Mouse (Mus musculus): ENCODE measurements at regions not wholly inside any gene's neighbourhood (a gene's known extent, or its start where the extent isn't known, plus 50 kb on each side); places are given as distances from the start of the nearest gene placed in this dataset.

DNA sequence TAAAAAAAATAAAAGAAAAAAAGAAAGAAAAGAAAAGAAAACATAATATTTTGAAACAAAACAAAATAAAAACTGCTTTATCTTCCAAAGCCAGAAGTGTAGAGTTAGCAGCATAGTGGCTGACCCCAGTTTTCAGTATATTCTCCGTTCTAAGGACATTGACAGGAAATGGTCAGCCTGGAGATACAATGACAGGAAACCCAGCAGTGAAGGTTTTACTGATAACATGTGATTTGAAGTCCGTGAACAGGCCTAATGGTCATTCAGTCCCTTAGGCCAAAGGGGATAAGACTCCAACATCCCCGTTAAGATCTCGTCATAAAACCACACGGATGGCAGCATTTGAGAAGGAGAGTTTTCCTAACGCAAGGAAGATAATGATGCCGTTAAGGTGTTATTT, 131.3 kb upstream of the Tll1 start:
- TF ChIP-seq EP300 (IDR thresholded peaks at IDR 0.05; ENCODE audit: low read depth) = 0 out of 2 replicates have a peak, but pooled peaks have one; percentile 28
- TF ChIP-seq CTCF (IDR thresholded peaks at IDR 0.05; ENCODE audit: low read depth) = no peak
- peaks cover 4% of the 10 kb centered on the region; the same call in 1 of the 2 replicates for H3K4me1 ChIP-seq (ENCODE audit: control insufficient read depth, insufficient read depth)
- no peak overlapping the region for H3K4me3 ChIP-seq (ENCODE audit: low read depth, low read length)
- DNase-seq (ENCODE audit: low spot score) = peak; percentile 29
- peak; percentile 64; the same call in 1 of the 2 replicates for ATAC-seq (ENCODE audit: insufficient read depth, low read depth)
- no peaks in the 10 kb centered on the region for H3K36me3 ChIP-seq (replicated peaks; ENCODE audit: control insufficient read depth, insufficient read depth, low read length)
- WGBS = 48% methylated on average over 7 of the region's 7 CpGs
- no peak overlapping the region for H3K27ac ChIP-seq (ENCODE audit: low read depth)
- H3K4me2 ChIP-seq (ENCODE audit: low read depth, low read length) = no peak overlapping the region
- no peaks in the 10 kb centered on the region for H3K9me3 ChIP-seq (replicated peaks; ENCODE audit: control insufficient read depth, low read length)
- H3K27me3 ChIP-seq (ENCODE audit: control insufficient read depth, insufficient read depth, low read length) = no peaks in the 10 kb centered on the region
- H3K9ac ChIP-seq (replicated peaks; ENCODE audit: low read depth, low read length) = no peak overlapping the region

DNA sequence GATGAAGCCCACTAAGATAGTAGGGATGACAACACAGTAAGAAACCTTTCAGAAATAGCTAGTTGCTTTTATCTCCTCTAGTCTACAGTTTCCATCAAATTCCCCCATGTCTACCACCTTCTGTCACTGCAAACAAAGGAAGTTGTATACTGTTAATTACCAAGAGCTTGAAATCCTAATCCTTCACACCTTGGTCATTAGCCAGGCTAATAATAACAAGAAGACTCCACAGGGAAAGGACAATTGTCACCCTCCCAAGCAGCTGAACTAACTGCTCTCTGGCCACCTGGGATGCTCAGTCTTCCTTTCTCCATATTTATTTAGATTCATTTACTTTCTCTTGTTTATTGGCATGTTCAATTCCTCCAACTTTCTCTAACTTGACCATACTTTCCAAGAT, 130.5 kb upstream of the Tll1 start:
- Histone ChIP-seq H3K4me3 (ENCODE audit: low read depth, low read length) (no peak overlapping the region), H3K4me2 (ENCODE audit: low read depth, low read length) (no peak overlapping the region), H3K36me3 (replicated peaks; ENCODE audit: control insufficient read depth, insufficient read depth, low read length) (no peaks in the 10 kb centered on the region), H3K27me3 (ENCODE audit: control insufficient read depth, insufficient read depth, low read length) (no peaks in the 10 kb centered on the region), H3K9me3 (replicated peaks; ENCODE audit: control insufficient read depth, low read length) (no peaks in the 10 kb centered on the region), H3K9ac (replicated peaks; ENCODE audit: low read depth, low read length) (no peak overlapping the region), H3K27ac (ENCODE audit: low read depth) (0 out of 2 replicates have a peak overlapping the region, but pooled peaks have one; percentile 38), H3K4me1 (ENCODE audit: control insufficient read depth, insufficient read depth) (peaks cover 4% of the 10 kb centered on the region; the same call in 1 of the 2 replicates)
- ATAC-seq (ENCODE audit: insufficient read depth, low read depth) (no peak), DNase-seq (ENCODE audit: low spot score) (no peak)
- TF ChIP-seq CTCF (IDR thresholded peaks at IDR 0.05; ENCODE audit: low read depth) = no peak
- TF ChIP-seq EP300 (IDR thresholded peaks at IDR 0.05; ENCODE audit: low read depth) = no peak

DNA sequence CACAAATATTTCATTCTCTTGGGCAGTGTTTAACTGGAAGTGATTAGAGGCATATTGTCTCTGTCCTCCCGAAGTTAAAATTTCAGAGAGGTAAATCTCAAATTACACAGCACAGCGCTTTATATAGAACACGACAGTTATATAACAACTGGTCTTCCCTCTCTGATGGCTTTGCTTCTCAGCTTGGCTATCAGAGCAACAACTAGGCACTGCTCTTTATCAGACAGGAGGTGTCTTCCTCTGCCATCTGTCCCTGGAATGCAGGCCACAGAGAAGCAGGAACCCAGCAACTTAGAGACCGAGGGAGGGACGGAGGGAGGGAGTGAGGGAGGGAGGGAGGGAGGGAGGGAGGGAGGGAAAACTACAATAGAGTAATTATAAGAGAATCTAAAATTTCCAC, 129.4 kb upstream of the Tll1 start:
- Histone ChIP-seq H3K4me1 (ENCODE audit: control insufficient read depth, insufficient read depth) (peaks cover 4% of the 10 kb centered on the region; the same call in 1 of the 2 replicates), H3K27me3 (ENCODE audit: control insufficient read depth, insufficient read depth, low read length) (no peaks in the 10 kb centered on the region), H3K9ac (replicated peaks; ENCODE audit: low read depth, low read length) (no peak overlapping the region), H3K4me3 (ENCODE audit: low read depth, low read length) (no peak overlapping the region), H3K4me2 (ENCODE audit: low read depth, low read length) (no peak overlapping the region), H3K9me3 (replicated peaks; ENCODE audit: control insufficient read depth, low read length) (no peaks in the 10 kb centered on the region), H3K36me3 (replicated peaks; ENCODE audit: control insufficient read depth, insufficient read depth, low read length) (no peaks in the 10 kb centered on the region), H3K27ac (ENCODE audit: low read depth) (no peak overlapping the region)
- DNase-seq (ENCODE audit: low spot score) = no peak
- TF ChIP-seq CTCF (IDR thresholded peaks at IDR 0.05; ENCODE audit: low read depth) (no peak), EP300 (IDR thresholded peaks at IDR 0.05; ENCODE audit: low read depth) (no peak)
- 38% methylated on average over 5 of the region's 5 CpGs for WGBS
- ATAC-seq (ENCODE audit: insufficient read depth, low read depth) = no peak

DNA sequence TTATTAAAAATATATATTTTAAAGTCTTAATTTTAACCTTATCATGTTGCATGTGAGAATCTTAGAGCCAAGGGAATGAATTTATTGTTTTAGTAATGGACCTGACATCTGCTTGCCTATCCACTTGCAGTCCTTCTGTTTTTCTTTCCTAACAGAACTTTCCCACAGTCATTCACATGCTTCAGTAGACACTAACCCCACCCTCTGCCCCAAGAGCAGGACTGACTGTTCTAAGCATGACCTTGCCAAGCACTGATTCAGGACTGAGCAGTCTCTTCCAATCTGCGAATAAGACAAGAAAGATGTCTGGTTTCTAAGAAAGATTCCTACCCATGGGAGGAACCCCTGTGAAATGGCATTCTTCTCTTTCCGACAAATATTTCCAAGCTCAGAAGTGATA, 117.9 kb upstream of the Tll1 start:
- no peak for ATAC-seq (ENCODE audit: insufficient read depth, low read depth)
- WGBS = 77% methylated on average over 2 of the region's 2 CpGs
- Histone ChIP-seq H3K4me3 (ENCODE audit: low read depth, low read length) (no peak overlapping the region), H3K9ac (replicated peaks; ENCODE audit: low read depth, low read length) (no peak overlapping the region), H3K9me3 (replicated peaks; ENCODE audit: control insufficient read depth, low read length) (no peaks in the 10 kb centered on the region), H3K4me2 (ENCODE audit: low read depth, low read length) (no peak overlapping the region), H3K27ac (ENCODE audit: low read depth) (no peak overlapping the region), H3K4me1 (ENCODE audit: control insufficient read depth, insufficient read depth) (no peaks in the 10 kb centered on the region), H3K27me3 (ENCODE audit: control insufficient read depth, insufficient read depth, low read length) (no peaks in the 10 kb centered on the region), H3K36me3 (replicated peaks; ENCODE audit: control insufficient read depth, insufficient read depth, low read length) (no peaks in the 10 kb centered on the region)
- TF ChIP-seq CTCF (IDR thresholded peaks at IDR 0.05; ENCODE audit: low read depth) (no peak), EP300 (IDR thresholded peaks at IDR 0.05; ENCODE audit: low read depth) (no peak)
- DNase-seq (ENCODE audit: low spot score) = no peak

DNA sequence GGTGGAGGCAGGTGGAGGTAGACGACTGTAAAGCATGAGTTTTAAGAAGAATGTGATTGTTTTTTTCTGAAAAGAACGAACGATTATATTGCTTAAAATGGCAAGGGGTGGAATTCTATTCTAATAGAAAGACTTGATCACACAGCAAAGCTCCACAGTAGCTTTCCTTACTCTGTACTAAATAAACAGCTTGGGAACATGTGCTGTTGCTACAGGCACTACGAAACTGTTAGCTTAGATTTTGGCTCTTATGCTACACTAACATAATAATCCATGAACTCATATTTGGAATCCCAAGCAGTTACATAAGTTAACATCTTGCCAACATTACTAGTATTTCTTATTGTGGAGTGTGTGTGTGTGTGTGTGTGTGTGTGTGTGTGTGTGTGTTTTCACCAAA, 114.3 kb upstream of the Tll1 start:
- Histone ChIP-seq H3K27ac (ENCODE audit: low read depth) (no peak overlapping the region), H3K4me2 (ENCODE audit: low read depth, low read length) (no peak overlapping the region; the same call in 1 of the 2 replicates), H3K36me3 (replicated peaks; ENCODE audit: control insufficient read depth, insufficient read depth, low read length) (no peaks in the 10 kb centered on the region), H3K27me3 (ENCODE audit: control insufficient read depth, insufficient read depth, low read length) (no peaks in the 10 kb centered on the region), H3K9me3 (replicated peaks; ENCODE audit: control insufficient read depth, low read length) (no peaks in the 10 kb centered on the region), H3K4me3 (ENCODE audit: low read depth, low read length) (no peak overlapping the region), H3K9ac (replicated peaks; ENCODE audit: low read depth, low read length) (no peak overlapping the region), H3K4me1 (ENCODE audit: control insufficient read depth, insufficient read depth) (peaks cover 5% of the 10 kb centered on the region; the same call in 1 of the 2 replicates)
- WGBS = 72% methylated on average over 4 of the region's 4 CpGs
- no peak for TF ChIP-seq CTCF (IDR thresholded peaks at IDR 0.05; ENCODE audit: low read depth)
- TF ChIP-seq EP300 (IDR thresholded peaks at IDR 0.05; ENCODE audit: low read depth) = no peak
- DNase-seq (ENCODE audit: low spot score) (no peak), ATAC-seq (ENCODE audit: insufficient read depth, low read depth) (no peak)

DNA sequence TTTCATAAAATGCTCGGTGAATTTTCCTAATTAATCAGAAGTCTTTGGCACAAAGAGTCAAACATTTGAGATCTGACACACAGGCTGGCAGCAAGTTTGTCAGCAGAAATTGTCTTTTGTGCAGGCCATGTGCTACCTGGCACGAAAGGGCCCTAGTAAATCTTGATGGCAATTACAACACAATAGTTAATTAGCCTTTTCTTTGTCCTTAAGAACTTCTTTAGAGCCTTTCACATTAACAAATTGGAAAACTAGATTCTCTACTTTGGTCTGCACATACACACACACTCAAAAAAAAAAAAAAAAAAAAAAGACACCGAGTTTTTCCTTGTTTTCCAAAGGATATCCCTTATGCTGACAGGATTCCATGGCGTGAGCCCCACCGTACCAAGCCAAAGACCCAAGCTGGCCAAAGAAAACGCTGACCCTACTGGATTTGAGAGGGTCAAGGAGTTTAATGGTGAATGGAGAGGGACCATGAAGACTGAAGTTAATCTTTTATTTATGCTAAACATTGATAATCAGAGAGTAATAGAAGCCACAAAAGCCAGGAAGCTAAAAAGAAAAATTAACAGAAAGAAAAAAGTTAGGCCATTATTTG, 113.2 kb upstream of the Tll1 start:
- 77% methylated on average over 6 of the region's 6 CpGs for WGBS
- H3K27ac ChIP-seq (ENCODE audit: low read depth) = no peak overlapping the region

More for the DNA sequence above, 113.2 kb upstream of the Tll1 start:
- no peak overlapping the region for H3K9ac ChIP-seq (replicated peaks; ENCODE audit: low read depth, low read length)
- peaks cover 5% of the 10 kb centered on the region; the same call in 1 of the 2 replicates for H3K4me1 ChIP-seq (ENCODE audit: control insufficient read depth, insufficient read depth)
- no peak overlapping the region for H3K4me3 ChIP-seq (ENCODE audit: low read depth, low read length)
- TF ChIP-seq CTCF (IDR thresholded peaks at IDR 0.05; ENCODE audit: low read depth) (no peak), EP300 (IDR thresholded peaks at IDR 0.05; ENCODE audit: low read depth) (no peak)
- H3K4me2 ChIP-seq (ENCODE audit: low read depth, low read length) = no peak overlapping the region
- H3K36me3 ChIP-seq (replicated peaks; ENCODE audit: control insufficient read depth, insufficient read depth, low read length) = no peaks in the 10 kb centered on the region
- no peaks in the 10 kb centered on the region for H3K9me3 ChIP-seq (replicated peaks; ENCODE audit: control insufficient read depth, low read length)
- DNase-seq (ENCODE audit: low spot score) (no peak), ATAC-seq (ENCODE audit: insufficient read depth, low read depth) (no peak)
- H3K27me3 ChIP-seq (ENCODE audit: control insufficient read depth, insufficient read depth, low read length) = no peaks in the 10 kb centered on the region
